Mouse (Mus musculus): Measurements from ENCODE around the gene Glud1. TPM values are rescaled to one million over a fixed set of nuclear protein-coding genes. Genes with fewer than 3 reads are reported as not detected.

The Glud1 gene
- polyA plus RNA-seq, 1 experiment from 2014 or later = 109 TPM

- Histone ChIP-seq H3K4me2 (no peak overlapping the region), H3K9ac (no peak overlapping the region), H3K4me3 (no peak overlapping the region), H3K36me3 (no peaks in the 10 kb centered on the region), H3K27me3 (no peaks in the 10 kb centered on the region), H3K4me1 (replicated peaks) (no peaks in the 10 kb centered on the region), H3K27ac (replicated peaks) (no peak overlapping the region), H3K9me3 (no peaks in the 10 kb centered on the region)
- WGBS = 89% methylated on average over 7 of the region's 7 CpGs
- no peak for ATAC-seq (ENCODE audit: low read depth)
Measured at GRCm38 (mm10) chr14:34296350-34296749, 14.2 kb upstream of the Glud1 start.

GRCm38 (mm10) chr14:34297038-34297437, 13.5 kb upstream of the Glud1 start:
- Histone ChIP-seq H3K27ac (replicated peaks) (no peak overlapping the region), H3K9ac (no peak overlapping the region), H3K4me1 (replicated peaks) (no peaks in the 10 kb centered on the region), H3K36me3 (no peaks in the 10 kb centered on the region), H3K4me3 (no peak overlapping the region), H3K27me3 (no peaks in the 10 kb centered on the region), H3K9me3 (no peaks in the 10 kb centered on the region), H3K4me2 (no peak overlapping the region)
- ATAC-seq (ENCODE audit: low read depth) = no peak
- 68% methylated on average over 4 of the region's 4 CpGs for WGBS

GRCm38 (mm10) chr14:34297634-34298033, 12.9 kb upstream of the Glud1 start:
- WGBS = 48% methylated on average over 2 of the region's 2 CpGs
- no peaks in the 10 kb centered on the region for H3K4me1 ChIP-seq (replicated peaks)
- H3K4me3 ChIP-seq = no peak overlapping the region
- no peaks in the 10 kb centered on the region for H3K36me3 ChIP-seq
- no peak overlapping the region for H3K27ac ChIP-seq (replicated peaks)
- no peak overlapping the region for H3K4me2 ChIP-seq
- no peaks in the 10 kb centered on the region for H3K27me3 ChIP-seq
- no peak overlapping the region for H3K9ac ChIP-seq
- ATAC-seq (ENCODE audit: low read depth) = no peak
- H3K9me3 ChIP-seq = no peaks in the 10 kb centered on the region

DNA sequence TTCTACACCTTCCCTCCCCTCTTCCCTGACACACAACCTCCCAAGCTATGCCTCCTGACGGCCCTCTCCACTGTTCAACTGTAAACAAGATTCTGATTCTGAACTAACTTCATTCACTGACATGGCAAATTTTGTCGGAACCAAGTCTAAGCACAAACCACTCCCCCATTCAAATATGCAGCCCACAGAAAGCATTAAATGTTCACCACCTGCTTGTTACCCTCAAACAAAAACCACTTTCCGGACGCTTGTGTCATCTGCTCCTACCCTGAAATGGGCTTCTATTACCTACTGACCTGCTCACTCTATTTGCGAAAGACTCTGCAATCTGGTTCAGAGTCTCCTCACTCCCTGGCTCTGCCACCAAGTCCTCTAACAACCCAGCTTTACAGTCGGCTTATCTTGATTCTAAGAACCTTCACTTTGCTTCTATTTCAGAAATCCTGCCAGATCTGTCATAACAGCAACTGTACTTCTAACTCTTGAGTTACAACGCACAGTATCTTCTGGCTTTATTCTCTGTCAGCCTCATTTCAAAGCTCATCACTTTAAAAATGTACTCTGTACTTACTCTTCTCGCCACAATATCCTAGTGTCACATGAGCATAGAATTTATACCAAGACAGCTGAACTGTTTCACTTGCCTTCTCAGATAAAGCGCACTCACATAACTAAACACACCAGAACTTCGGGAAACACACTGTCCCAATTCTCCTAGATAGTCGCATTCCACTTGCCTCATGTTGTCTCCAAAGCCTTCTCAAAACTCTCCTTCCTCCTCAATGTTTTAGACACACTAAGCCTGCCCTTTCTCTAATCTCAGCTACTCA, 11.4 kb upstream of the Glud1 start:
- H3K9me3 ChIP-seq = no peaks in the 10 kb centered on the region
- H3K4me3 ChIP-seq = no peak overlapping the region
- no peak overlapping the region for H3K4me2 ChIP-seq
- no peak overlapping the region for H3K27ac ChIP-seq (replicated peaks)
- H3K27me3 ChIP-seq = no peaks in the 10 kb centered on the region
- H3K9ac ChIP-seq = no peak overlapping the region
- no peak for ATAC-seq (ENCODE audit: low read depth)
- H3K4me1 ChIP-seq (replicated peaks) = no peaks in the 10 kb centered on the region
- WGBS = 79% methylated on average over 11 of the region's 11 CpGs
- H3K36me3 ChIP-seq = no peaks in the 10 kb centered on the region

DNA sequence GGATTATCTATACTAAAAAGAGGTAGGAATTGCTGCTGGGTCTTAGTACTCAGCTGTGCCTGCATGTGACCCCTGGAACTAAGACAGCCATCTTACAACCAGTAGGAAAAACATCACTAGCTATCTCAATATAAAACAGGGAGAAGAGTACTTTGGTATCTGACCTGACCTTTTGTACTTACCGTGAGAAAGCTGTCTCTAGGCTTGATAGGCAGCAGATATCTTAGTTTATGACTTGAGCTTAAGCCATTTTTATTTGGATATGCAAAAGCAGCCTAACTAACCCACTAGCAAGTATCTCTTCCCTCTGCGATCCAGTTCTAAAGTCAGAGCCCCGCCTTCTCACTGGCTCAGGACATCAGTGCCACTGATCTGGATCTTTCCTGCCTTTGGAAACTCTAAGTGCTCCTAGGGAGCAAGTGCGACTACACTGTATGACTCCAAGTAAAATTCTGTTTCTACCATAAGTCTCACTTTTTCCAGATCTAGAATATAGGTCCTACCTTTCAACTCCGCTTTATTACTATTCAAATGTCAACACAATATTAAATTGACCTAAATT, 7.8 kb upstream of the Glud1 start:
- Histone ChIP-seq H3K27ac (replicated peaks) (no peak overlapping the region), H3K4me1 (replicated peaks) (no peaks in the 10 kb centered on the region), H3K9ac (no peak overlapping the region), H3K36me3 (no peaks in the 10 kb centered on the region), H3K4me3 (no peak overlapping the region), H3K4me2 (no peak overlapping the region), H3K27me3 (no peaks in the 10 kb centered on the region), H3K9me3 (no peaks in the 10 kb centered on the region)
- 70% methylated on average over 5 of the region's 5 CpGs for WGBS
- no peak for ATAC-seq (ENCODE audit: low read depth)

GRCm38 (mm10) chr14:34303265-34303680, 7.3 kb upstream of the Glud1 start:
- Histone ChIP-seq H3K27me3 (no peaks in the 10 kb centered on the region), H3K9ac (no peak overlapping the region), H3K9me3 (no peaks in the 10 kb centered on the region), H3K4me2 (no peak overlapping the region), H3K4me3 (no peak overlapping the region), H3K36me3 (no peaks in the 10 kb centered on the region), H3K27ac (replicated peaks) (no peak overlapping the region), H3K4me1 (replicated peaks) (no peaks in the 10 kb centered on the region)
- 28% methylated on average over 5 of the region's 5 CpGs for WGBS
- ATAC-seq (ENCODE audit: low read depth) = no peak

- no peak overlapping the region; the same call in 1 of the 2 replicates for H3K4me2 ChIP-seq
- H3K4me1 ChIP-seq (replicated peaks) = peaks cover 34% of the 10 kb centered on the region
- no peaks in the 10 kb centered on the region for H3K9me3 ChIP-seq
- no peak overlapping the region for H3K4me3 ChIP-seq
- no peak overlapping the region for H3K9ac ChIP-seq
- 92% methylated on average over 4 of the region's 4 CpGs for WGBS
- H3K36me3 ChIP-seq = no peaks in the 10 kb centered on the region
- no peaks in the 10 kb centered on the region for H3K27me3 ChIP-seq
- ATAC-seq (ENCODE audit: low read depth) = no peak
- no peak overlapping the region for H3K27ac ChIP-seq (replicated peaks)
Measured at GRCm38 (mm10) chr14:34309266-34309665, 1.3 kb upstream of the Glud1 start.

- H3K4me1 ChIP-seq (replicated peaks) = peaks cover 40% of the 10 kb centered on the region
- no peaks in the 10 kb centered on the region for H3K36me3 ChIP-seq
- WGBS = 11% methylated on average over 5 of the region's 5 CpGs
- H3K4me2 ChIP-seq = peak overlapping the region; percentile 89
- H3K4me3 ChIP-seq = peak overlapping the region; percentile 98
- no peaks in the 10 kb centered on the region for H3K9me3 ChIP-seq
- peak overlapping the region; percentile 97 for H3K27ac ChIP-seq (replicated peaks)
- peak overlapping the region; percentile 98 for H3K9ac ChIP-seq
- ATAC-seq (ENCODE audit: low read depth) = no peak
- no peaks in the 10 kb centered on the region for H3K27me3 ChIP-seq
Measured at GRCm38 (mm10) chr14:34309907-34310233, 657 bp upstream of the Glud1 start.

GRCm38 (mm10) chr14:34311021-34311631, 599 bp downstream of the Glud1 start:
- Histone ChIP-seq H3K36me3 (no peaks in the 10 kb centered on the region), H3K4me2 (peak overlapping the region; percentile 89), H3K9me3 (no peaks in the 10 kb centered on the region), H3K4me1 (replicated peaks) (peaks cover 47% of the 10 kb centered on the region), H3K9ac (peak overlapping the region; percentile 98), H3K27ac (replicated peaks) (peak overlapping the region; percentile 97), H3K4me3 (peak overlapping the region; percentile 98), H3K27me3 (no peaks in the 10 kb centered on the region)
- ATAC-seq (ENCODE audit: low read depth) = peak; percentile 69
- WGBS = under 1% methylated on average over 47 of the region's 47 CpGs

- H3K36me3 ChIP-seq = no peaks in the 10 kb centered on the region
- no peak for ATAC-seq (ENCODE audit: low read depth)
- H3K9ac ChIP-seq = peak overlapping the region; percentile 98
- H3K27ac ChIP-seq (replicated peaks) = peak overlapping the region; percentile 97
- WGBS = 2% methylated on average over 4 of the region's 4 CpGs
- H3K9me3 ChIP-seq = no peaks in the 10 kb centered on the region
- peaks cover 47% of the 10 kb centered on the region for H3K4me1 ChIP-seq (replicated peaks)
- no peaks in the 10 kb centered on the region for H3K27me3 ChIP-seq
- peak overlapping the region; percentile 89 for H3K4me2 ChIP-seq
- H3K4me3 ChIP-seq = peak overlapping the region; percentile 98
Measured at GRCm38 (mm10) chr14:34311691-34312090, 1.2 kb downstream of the Glud1 start.

- no peaks in the 10 kb centered on the region for H3K27me3 ChIP-seq
- no peaks in the 10 kb centered on the region for H3K36me3 ChIP-seq
- peak overlapping the region; percentile 98 for H3K4me3 ChIP-seq
- H3K9ac ChIP-seq = peak overlapping the region; percentile 98
- peak overlapping the region; percentile 89 for H3K4me2 ChIP-seq
- H3K27ac ChIP-seq (replicated peaks) = no peak overlapping the region
- H3K4me1 ChIP-seq (replicated peaks) = peaks cover 47% of the 10 kb centered on the region
- H3K9me3 ChIP-seq = no peaks in the 10 kb centered on the region
- WGBS = 7% methylated on average over 5 of the region's 6 CpGs
- no peak for ATAC-seq (ENCODE audit: low read depth)
Measured at GRCm38 (mm10) chr14:34312339-34313048, 2.0 kb downstream of the Glud1 start.

DNA sequence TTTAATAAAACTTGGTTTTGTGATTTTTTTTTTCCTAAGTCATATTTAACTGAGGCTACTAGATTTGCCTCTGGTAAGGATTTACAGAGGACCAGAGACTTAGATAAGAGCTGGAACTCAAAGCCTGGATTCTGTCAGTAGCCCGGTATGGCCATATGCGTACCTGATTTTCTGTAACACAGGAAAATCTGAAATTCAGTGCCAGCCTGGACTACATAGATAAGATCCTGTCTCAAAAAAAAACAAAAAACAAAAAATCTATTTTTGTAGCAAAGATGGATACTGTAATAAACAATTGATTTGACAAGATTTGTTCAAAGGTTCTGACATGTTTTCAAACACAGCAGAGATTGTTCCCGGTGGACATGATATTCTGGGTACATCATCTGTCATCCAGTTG, 3.1 kb downstream of the Glud1 start:
- Histone ChIP-seq H3K9ac (0 out of 2 replicates have a peak overlapping the region, but pooled peaks have one; percentile 98), H3K27ac (replicated peaks) (no peak overlapping the region), H3K9me3 (no peaks in the 10 kb centered on the region), H3K36me3 (no peaks in the 10 kb centered on the region), H3K4me1 (replicated peaks) (peaks cover 47% of the 10 kb centered on the region), H3K4me2 (peak overlapping the region; percentile 89), H3K27me3 (no peaks in the 10 kb centered on the region), H3K4me3 (peak overlapping the region; percentile 98; the same call in 1 of the 2 replicates)
- no peak for ATAC-seq (ENCODE audit: low read depth)
- WGBS = 89% methylated on average over 3 of the region's 3 CpGs
